Mouse (Mus musculus) Muller cell, postnatal 12 days (primary cell): ENCODE measurements around the gene Pdia5.

Experiments used
- DNase-seq: peaks from one replicate; pipeline ENCODE4 v3.0.0-alpha.2; 2015; ENCODE audit errors: inconsistent ontology term

Pdia5 gene

DNA sequence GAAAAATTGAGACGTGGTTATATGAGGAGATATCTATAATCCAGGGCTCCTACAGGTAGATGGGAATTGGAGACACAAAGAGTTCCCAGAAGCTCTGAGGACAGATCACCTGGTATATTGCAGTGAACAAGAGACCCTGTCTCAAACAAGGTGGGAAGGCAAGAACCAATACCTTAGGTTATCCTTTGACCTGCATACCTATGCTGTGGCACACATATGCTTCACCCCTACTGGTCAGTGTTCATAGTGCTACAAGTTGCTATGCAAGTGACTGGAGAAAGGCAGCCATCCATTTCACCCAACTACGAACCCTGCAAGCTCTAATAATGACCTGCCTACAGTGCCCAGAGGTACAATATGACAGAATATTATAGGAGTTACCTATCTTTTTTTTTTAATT is 128.5 kb downstream of the Pdia5 start:
- DNase-seq, result no peak

DNA sequence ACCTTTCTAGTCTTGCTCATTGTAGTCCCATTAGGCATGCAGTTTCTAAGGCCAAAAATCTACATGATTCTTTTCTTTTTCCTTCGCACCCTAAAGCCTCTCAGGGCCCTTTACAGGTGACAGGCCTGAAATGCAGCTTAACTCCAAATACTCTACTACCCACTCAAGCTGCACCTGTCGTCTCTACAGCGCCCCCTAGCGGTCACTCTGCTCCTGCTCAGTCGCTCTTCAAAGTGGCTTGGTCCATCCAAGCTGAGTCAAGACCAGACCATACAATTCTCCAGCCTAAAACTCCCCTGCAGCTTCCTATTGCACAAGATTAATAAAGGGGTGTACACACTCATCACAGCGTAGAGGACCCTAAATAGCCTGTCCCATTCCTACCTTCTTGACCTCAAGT is 130.1 kb downstream of the Pdia5 start:
- peak; percentile 9 for DNase-seq

DNA sequence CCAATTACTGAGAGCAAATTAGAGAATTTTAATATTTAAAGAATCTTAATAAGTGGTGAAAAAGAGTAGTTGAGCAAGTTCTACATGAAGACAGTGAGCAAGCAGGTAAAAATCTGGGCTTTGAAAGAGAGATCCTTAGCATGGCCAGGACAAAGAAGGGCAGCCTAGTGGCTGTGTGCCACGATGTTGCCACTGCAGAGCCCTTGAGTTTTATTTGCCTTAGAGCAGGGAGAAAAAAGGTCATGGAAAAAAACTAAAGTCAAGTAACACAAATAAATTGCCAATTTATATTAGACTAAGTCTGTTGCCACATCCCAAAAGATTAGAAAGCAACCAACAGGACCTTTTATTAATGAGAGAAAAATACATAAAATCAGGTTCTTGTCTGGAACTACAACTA is 133.2 kb downstream of the Pdia5 start:
- no peak for DNase-seq
